Mouse (Mus musculus): ENCODE data around the gene Cyp4f39. TPM values are rescaled to one million over a fixed set of nuclear protein-coding genes. Genes with fewer than 3 reads are reported as not detected.
A peak's percentile ranks its signal among the peaks of the same experiment; 100 is the strongest.
"Not testable (repeated sequence)": the region's sequence is repeated elsewhere in the genome, so short reads cannot be mapped to it uniquely, and the experiment has no call there.

Cyp4f39 gene
- total RNA-seq, 2 experiments from 2014 or later, result 0.36 to 0.45 TPM

GRCm38 (mm10) chr17:32474954-32475560 lies 22.5 kb downstream of the Cyp4f39 start:
- no peak for DNase-seq

- DNase-seq, result no peak
Measured at GRCm38 (mm10) chr17:32477204-32477603, 24.7 kb downstream of the Cyp4f39 start.

GRCm38 (mm10) chr17:32478727-32479126 lies 26.2 kb downstream of the Cyp4f39 start:
- DNase-seq, result no peak

- peak; percentile 47 for DNase-seq
Measured at GRCm38 (mm10) chr17:32479554-32480506, 27.3 kb downstream of the Cyp4f39 start.

- no peak for DNase-seq
Measured at GRCm38 (mm10) chr17:32481766-32482165, 29.2 kb downstream of the Cyp4f39 start.

GRCm38 (mm10) chr17:32483200-32483599 lies 30.7 kb downstream of the Cyp4f39 start:
- DNase-seq, result peak; percentile 96

GRCm38 (mm10) chr17:32492349-32492980 lies 39.9 kb downstream of the Cyp4f39 start:
- DNase-seq, result peak; percentile 54

GRCm38 (mm10) chr17:32494601-32495000 lies 42.1 kb downstream of the Cyp4f39 start:
- peak; percentile 78 for DNase-seq

- not testable (repeated sequence) for DNase-seq
Measured at GRCm38 (mm10) chr17:32500511-32500910, 48.0 kb downstream of the Cyp4f39 start.

- no peak for DNase-seq
Measured at GRCm38 (mm10) chr17:32501051-32501450, 48.5 kb downstream of the Cyp4f39 start.

- DNase-seq, result no peak
Measured at GRCm38 (mm10) chr17:32503111-32503510, 50.6 kb downstream of the Cyp4f39 start.

- DNase-seq, result peak; percentile 64
Measured at GRCm38 (mm10) chr17:32505851-32506728, 53.6 kb downstream of the Cyp4f39 start, which contains the start of gene Cyp4f17. Gene Cyp4f17, plus strand, starts transcription at chr17:32506050.

GRCm38 (mm10) chr17:32506729-32507245 lies 54.3 kb downstream of the Cyp4f39 start:
- DNase-seq, result no peak

GRCm38 (mm10) chr17:32516126-32516525 lies 63.6 kb downstream of the Cyp4f39 start:
- DNase-seq, result no peak

- peak; percentile 42 for DNase-seq
Measured at GRCm38 (mm10) chr17:32521981-32522380, 69.5 kb downstream of the Cyp4f39 start.

- DNase-seq, result no peak
Measured at GRCm38 (mm10) chr17:32522386-32522785, 69.9 kb downstream of the Cyp4f39 start.

- no peak for DNase-seq
Measured at GRCm38 (mm10) chr17:32522816-32523215, 70.3 kb downstream of the Cyp4f39 start.

- DNase-seq, result no peak
Measured at GRCm38 (mm10) chr17:32523895-32524294, 71.4 kb downstream of the Cyp4f39 start.

- DNase-seq, result not testable (repeated sequence)
Measured at GRCm38 (mm10) chr17:32526341-32526740, 73.8 kb downstream of the Cyp4f39 start.

- DNase-seq, result no peak
Measured at GRCm38 (mm10) chr17:32527748-32528147, 75.2 kb downstream of the Cyp4f39 start.
